ENCODE assay signal across 17 mouse cellular contexts in the genomic region with DNA sequence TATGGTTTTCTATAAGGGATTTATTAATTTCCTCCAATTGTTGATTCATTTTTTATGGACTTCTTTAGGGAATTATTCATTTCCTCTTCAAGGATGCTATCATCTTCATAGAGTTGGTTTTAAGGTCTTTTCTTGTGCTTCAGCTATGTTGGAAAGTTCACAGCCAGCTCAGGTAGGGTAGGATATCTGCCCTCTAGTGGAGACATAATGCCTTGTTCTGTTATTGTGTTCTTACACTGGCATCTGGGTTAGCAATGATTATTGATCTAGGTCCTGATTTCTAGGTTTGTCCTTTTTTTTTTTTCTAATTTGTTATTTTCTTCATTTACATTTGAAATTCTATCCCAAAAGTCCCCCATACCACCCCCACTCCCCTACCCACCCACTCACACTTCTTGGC.
DNase-seq lines count a peak whose midpoint lies in the region; ATAC-seq and TF ChIP-seq lines count a peak whose summit lies in the region.
"Had no signal": no experiment of that assay in that cellular context is flagged by ENCODE, and none has a peak within 500 bp of the region (broad histone marks: within the 10 kb centered on the region; RNA-seq: fewer than 3 reads in every experiment).

No protein-coding gene starts in this region.

- CTCF ChIA-PET in Patski (lab: Charles Lee) = no interaction called here

- in situ Hi-C loops in Patski (cut with MboI; ENCODE audit: low pct_unique_long_range_greater_than_20kb) = loop anchor here (25.0 kb wide), 1 partner anchor 1354 kb away; no protein-coding TSS in a partner anchor

- ATAC-seq in Patski = no peak

- H3K36me3 ChIP-seq in kidney, adult 2 months (ENCODE audit: control insufficient read depth, insufficient read depth, low read length) = no peaks in the 10 kb centered on the region
- H3K36me3 ChIP-seq: embryonic facial prominence, embryonic 13.5 days; forebrain, embryonic 10.5 days; G1E; heart, embryonic 15.5 days; hindbrain, embryonic 13.5 days had no signal

- DNase-seq in kidney, adult 2 months = peak; percentile 8
- no peak for DNase-seq in kidney, adult 11 months
- peak; percentile 16 for DNase-seq in lung, postnatal 36 days
- DNase-seq in lung, adult 2 months = no peak
- no peak for DNase-seq in Patski (ENCODE audit: low read depth, low spot score)
- DNase-seq in retina, postnatal 1 day = peak; percentile 16
- DNase-seq in adrenal gland, postnatal 25 days = no peak
- DNase-seq: cerebellum, adult 9-10 months; kidney, postnatal 10 days; lung, adult 18-20 months; right cerebral cortex, postnatal 25 days had no signal

- POLR2A ChIA-PET in Patski (lab: Charles Lee) = no interaction called here

- H3K4me1 ChIP-seq in kidney, adult 2 months (ENCODE audit: control insufficient read depth, insufficient read depth, low read length) = no peaks in the 10 kb centered on the region
- no peaks in the 10 kb centered on the region for H3K4me1 ChIP-seq in lung, adult 2 months (ENCODE audit: control insufficient read depth, insufficient read depth, low read length)
- H3K4me1 ChIP-seq: embryonic facial prominence, embryonic 13.5 days; forebrain, embryonic 10.5 days; heart, embryonic 15.5 days; hindbrain, embryonic 13.5 days had no signal

- no peak overlapping the region for H3K27ac ChIP-seq in kidney, adult 2 months (ENCODE audit: insufficient read depth, low read depth, low read length)
- H3K27ac ChIP-seq: embryonic facial prominence, embryonic 13.5 days; forebrain, embryonic 10.5 days; heart, embryonic 15.5 days; hindbrain, embryonic 13.5 days had no signal

- no peak overlapping the region for H3K4me3 ChIP-seq in kidney, adult 2 months (ENCODE audit: insufficient read depth, low read depth, low read length)
- H3K4me3 ChIP-seq in lung, adult 2 months (replicated peaks; ENCODE audit: extremely low read depth, low read depth, low read length) = no peak overlapping the region
- H3K4me3 ChIP-seq: embryonic facial prominence, embryonic 13.5 days; forebrain, embryonic 10.5 days; heart, embryonic 15.5 days; hindbrain, embryonic 13.5 days; myocyte had no signal

- H3K27me3 ChIP-seq in kidney, adult 2 months (replicated peaks; ENCODE audit: control insufficient read depth, insufficient read depth, low read length) = no peaks in the 10 kb centered on the region
- peaks cover 19% of the 10 kb centered on the region for H3K27me3 ChIP-seq in Patski
- H3K27me3 ChIP-seq: embryonic facial prominence, embryonic 13.5 days; heart, embryonic 15.5 days; hindbrain, embryonic 13.5 days had no signal

- TF ChIP-seq CTCF in kidney, adult 2 months (conservative IDR thresholded peaks at IDR 0.05; ENCODE audit: insufficient read depth, insufficient read length, low read depth, low read length) = no peak
- no peak for TF ChIP-seq CTCF in lung, adult 2 months (IDR thresholded peaks at IDR 0.05; ENCODE audit: insufficient read depth, low read length)
- TF ChIP-seq CTCF in Patski (IDR thresholded peaks at IDR 0.05) = peak; percentile 47

- TF ChIP-seq POLR2A in kidney, adult 2 months (IDR thresholded peaks at IDR 0.05; ENCODE audit: low read depth, low read length) = no peak
- no peak for TF ChIP-seq POLR2A in lung, adult 2 months (IDR thresholded peaks at IDR 0.05; ENCODE audit: borderline replicate concordance, extremely low read depth, low read depth, low read length)

Comparison
In these comparisons a context has a peak if more than half of its experiments do, and no peak if none do; other contexts are left out.
1. DNase-seq: peak in kidney, adult 2 months (single experiment), lung, postnatal 36 days (single experiment) and retina, postnatal 1 day (single experiment); none in kidney, adult 11 months (single experiment), lung, adult 2 months (single experiment), Patski (single experiment) and adrenal gland, postnatal 25 days (single experiment).